Mouse (Mus musculus): ENCODE data around the gene Cd300lg. TPM values are rescaled to one million over a fixed set of nuclear protein-coding genes. Genes with fewer than 3 reads are reported as not detected.

The Cd300lg gene
- 0.82 and 1.1 TPM in 2 replicates for polyA plus RNA-seq (2015; fragmentation: Nextera tagmentation; extraction: Ambion mirVana)

DNA sequence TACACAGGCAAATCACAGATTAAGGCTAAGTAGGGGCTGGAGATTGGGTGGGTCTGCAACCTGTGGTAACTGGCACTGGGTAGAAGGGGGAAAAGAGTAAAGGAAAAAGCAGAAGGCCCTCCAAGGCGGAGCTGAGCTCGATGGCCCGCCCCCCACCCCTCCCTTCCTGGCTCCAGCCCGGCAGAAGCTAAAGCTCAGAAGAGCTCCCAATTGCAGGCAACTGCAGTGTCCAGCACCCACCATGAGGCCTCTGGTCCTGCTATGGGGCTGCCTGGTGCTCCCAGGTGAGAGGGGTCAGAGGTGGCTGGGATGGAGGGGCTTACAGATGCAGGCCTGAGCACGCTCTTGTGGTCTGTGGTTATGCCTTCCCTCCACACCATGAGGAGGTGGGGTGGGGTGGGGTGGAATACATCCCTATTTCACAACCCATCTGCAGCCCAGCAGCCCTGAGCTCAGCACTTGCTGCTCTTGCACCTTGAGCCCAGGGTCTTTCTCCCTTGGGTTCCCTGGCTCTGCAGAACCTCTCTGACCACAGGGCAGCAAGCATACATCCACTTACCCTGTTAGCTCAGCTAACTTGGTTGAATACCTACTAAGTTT is at the start of gene Cd300lg:
Gene Cd300lg, plus strand, starts transcription at position 160 of the 600 bp plus-strand sequence.
- no peak within 1 kb of the TSS for H3K4me2 ChIP-seq

DNA sequence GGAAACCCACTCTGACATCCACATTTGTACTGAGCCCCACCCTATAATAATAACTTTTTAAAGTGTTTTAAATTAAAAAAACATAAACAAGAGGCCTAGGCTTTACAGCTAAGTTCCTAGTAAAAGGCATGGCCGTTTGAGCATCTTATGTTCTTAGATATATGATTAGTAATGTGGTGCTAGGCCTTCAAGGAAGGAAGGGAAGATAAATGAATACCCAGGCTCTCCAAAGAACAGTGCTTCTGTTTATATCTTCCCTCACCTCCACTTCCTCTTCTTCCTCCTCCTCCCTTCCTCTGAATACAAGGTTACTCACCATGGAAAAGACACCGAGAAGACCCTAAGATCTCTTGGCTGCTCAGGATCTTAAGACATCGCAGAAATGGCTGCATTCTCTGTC is 49.5 kb upstream of the Cd300lg start:
- Histone ChIP-seq H3K27ac (no peak overlapping the region), H3K9me3 (replicated peaks) (no peaks in the 10 kb centered on the region), H3K4me3 (replicated peaks) (no peak overlapping the region), H3K4me2 (no peak overlapping the region), H3K27me3 (peaks cover 21% of the 10 kb centered on the region), H3K4me1 (no peaks in the 10 kb centered on the region), H3K9ac (no peak overlapping the region), H3K36me3 (no peaks in the 10 kb centered on the region)
- WGBS = 73% methylated on average over 3 of the region's 3 CpGs
- no peak for ATAC-seq (replicated peaks; ENCODE audit: low FRiP score)

More for the DNA sequence above, at the start of gene Cd300lg:
- Histone ChIP-seq H3K9me3 (replicated peaks) (peaks cover 9% of the 10 kb centered on the region), H3K27me3 (no peaks in the 10 kb centered on the region), H3K27ac (no peak within 1 kb of the TSS), H3K36me3 (no peaks in the 10 kb centered on the region), H3K4me3 (replicated peaks) (no peak within 1 kb of the TSS), H3K9ac (no peak within 1 kb of the TSS), H3K4me1 (peaks cover 8% of the 10 kb centered on the region)
- ATAC-seq (replicated peaks; ENCODE audit: low FRiP score) = no peak
- WGBS = 60% methylated on average over 5 of the region's 5 CpGs

DNA sequence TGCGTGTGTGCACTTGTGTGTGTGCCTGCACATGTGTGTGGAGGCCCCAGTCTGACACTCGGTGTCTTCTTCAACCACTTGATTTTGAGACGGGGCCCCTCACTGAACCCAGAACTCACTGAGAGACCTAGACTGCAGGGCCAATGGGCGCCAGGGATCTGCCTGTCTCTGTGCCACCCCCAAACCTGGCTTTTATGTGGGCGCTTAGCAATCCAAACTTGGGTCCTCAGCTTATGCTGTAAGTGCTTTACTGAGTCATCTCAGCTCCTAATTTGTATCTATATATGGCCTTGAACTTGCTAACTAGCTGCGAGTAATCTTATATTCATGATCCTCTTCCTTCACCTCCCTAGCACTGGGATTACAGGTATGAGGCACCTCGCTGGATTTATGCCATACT is 48.9 kb upstream of the Cd300lg start:
- WGBS = 91% methylated on average over 7 of the region's 7 CpGs
- no peak for ATAC-seq (replicated peaks; ENCODE audit: low FRiP score)

DNA sequence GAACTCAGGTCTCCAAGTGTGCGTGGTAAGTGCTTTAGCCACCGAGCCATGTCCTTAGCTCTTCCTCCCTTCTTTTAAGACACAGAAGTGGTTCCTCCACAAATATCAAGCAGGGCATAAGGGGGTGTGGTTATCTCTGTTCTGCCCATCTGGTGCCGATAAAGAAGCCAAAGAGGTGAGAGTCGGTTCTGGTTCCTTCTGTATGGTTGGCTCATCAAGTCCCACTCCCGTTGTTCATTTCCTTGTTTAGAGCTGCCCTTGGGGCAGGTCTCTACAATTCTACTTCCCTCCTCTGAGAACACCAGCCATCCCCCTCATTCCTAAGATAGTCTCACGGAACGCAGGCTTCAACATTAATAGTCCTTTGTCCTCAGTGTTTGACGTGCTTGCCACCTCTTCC is 47.2 kb upstream of the Cd300lg start:
- Histone ChIP-seq H3K36me3 (no peaks in the 10 kb centered on the region), H3K27me3 (0 out of 2 replicates have a peak, but pooled peaks cover 10% of the 10 kb centered on the region), H3K27ac (no peak overlapping the region), H3K4me3 (replicated peaks) (no peak overlapping the region), H3K4me1 (0 out of 2 replicates have a peak, but pooled peaks cover 9% of the 10 kb centered on the region), H3K9ac (no peak overlapping the region), H3K4me2 (no peak overlapping the region), H3K9me3 (replicated peaks) (no peaks in the 10 kb centered on the region)
- ATAC-seq (replicated peaks; ENCODE audit: low FRiP score) = no peak
- WGBS = 67% methylated on average over 8 of the region's 8 CpGs

More for the DNA sequence above, 48.9 kb upstream of the Cd300lg start:
- Histone ChIP-seq H3K27me3 (peaks cover 15% of the 10 kb centered on the region), H3K27ac (no peak overlapping the region), H3K36me3 (no peaks in the 10 kb centered on the region), H3K9me3 (replicated peaks) (no peaks in the 10 kb centered on the region), H3K4me3 (replicated peaks) (no peak overlapping the region), H3K9ac (no peak overlapping the region), H3K4me2 (no peak overlapping the region), H3K4me1 (no peaks in the 10 kb centered on the region)

DNA sequence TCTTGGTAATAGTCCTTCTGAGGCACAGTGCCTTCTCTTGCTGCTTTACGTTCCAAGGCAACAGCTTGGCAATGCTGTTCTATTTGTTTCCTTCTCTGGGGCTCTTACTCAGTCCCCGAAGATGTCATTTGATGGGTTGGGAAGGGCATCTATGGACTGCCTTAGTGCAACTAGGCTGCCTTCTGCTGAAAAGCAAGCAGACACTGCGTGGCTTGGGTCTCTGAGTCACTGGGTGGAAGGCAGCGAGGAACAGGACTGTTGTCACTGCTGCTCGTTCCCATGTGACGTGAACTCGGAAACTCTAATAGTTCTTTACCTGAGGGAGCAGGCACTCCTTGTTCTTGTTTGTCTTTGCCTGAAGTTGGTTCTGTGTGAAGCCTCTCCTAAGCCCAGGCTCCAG is 45.4 kb upstream of the Cd300lg start:
- H3K27ac ChIP-seq = no peak overlapping the region
- H3K9ac ChIP-seq = no peak overlapping the region
- 0 out of 2 replicates have a peak, but pooled peaks cover 5% of the 10 kb centered on the region for H3K27me3 ChIP-seq
- H3K9me3 ChIP-seq (replicated peaks) = no peaks in the 10 kb centered on the region
- H3K36me3 ChIP-seq = 0 out of 2 replicates have a peak, but pooled peaks cover 2% of the 10 kb centered on the region
- ATAC-seq (replicated peaks; ENCODE audit: low FRiP score) = no peak
- 91% methylated on average over 7 of the region's 7 CpGs for WGBS
- no peak overlapping the region for H3K4me3 ChIP-seq (replicated peaks)
- no peak overlapping the region for H3K4me2 ChIP-seq
- peaks cover 13% of the 10 kb centered on the region; the same call in 1 of the 2 replicates for H3K4me1 ChIP-seq

DNA sequence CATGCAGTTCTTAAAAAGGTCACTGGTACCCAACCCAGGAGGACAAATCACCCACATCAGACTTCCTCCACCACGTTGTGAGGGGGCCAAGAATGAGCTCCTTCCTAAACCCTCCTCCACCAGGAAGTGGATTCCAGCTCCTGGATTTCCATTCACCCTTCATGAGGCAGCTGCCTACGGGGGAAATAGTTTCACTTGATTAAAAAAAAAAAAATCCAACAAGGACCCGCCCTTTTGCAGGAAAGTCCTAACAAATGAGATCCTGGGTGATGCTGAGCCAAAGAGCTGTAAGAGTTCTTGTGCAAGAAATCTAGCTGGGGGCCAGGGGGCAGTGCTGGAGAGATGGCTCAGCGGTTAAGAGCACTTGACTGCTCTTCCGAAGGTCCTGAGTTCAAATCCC is 43.1 kb upstream of the Cd300lg start:
- Histone ChIP-seq H3K27me3 (no peaks in the 10 kb centered on the region), H3K36me3 (0 out of 2 replicates have a peak, but pooled peaks cover 2% of the 10 kb centered on the region), H3K9me3 (replicated peaks) (no peaks in the 10 kb centered on the region), H3K4me3 (replicated peaks) (no peak overlapping the region), H3K4me1 (peaks cover 13% of the 10 kb centered on the region; the same call in 1 of the 2 replicates), H3K4me2 (no peak overlapping the region), H3K9ac (no peak overlapping the region), H3K27ac (no peak overlapping the region)
- WGBS = 45% methylated on average over 5 of the region's 5 CpGs
- ATAC-seq (replicated peaks; ENCODE audit: low FRiP score) = no peak

DNA sequence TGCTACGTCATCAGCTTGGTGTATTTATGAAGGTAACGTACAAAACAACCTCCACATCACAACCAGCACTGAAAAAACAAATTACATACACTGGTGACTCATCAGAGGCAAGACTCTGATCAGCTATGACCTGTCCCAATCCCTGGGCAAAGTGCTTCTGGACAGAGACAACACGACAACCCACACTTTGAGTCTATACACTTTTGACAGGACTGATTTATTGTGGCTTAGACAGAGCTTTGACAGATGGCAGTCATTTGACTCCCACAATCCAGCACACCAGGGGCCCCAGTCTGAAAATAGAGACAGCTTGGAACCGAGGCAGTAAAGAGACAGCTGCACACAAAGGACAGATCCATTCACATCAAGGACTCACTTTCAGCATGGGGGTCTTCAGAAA is 41.8 kb upstream of the Cd300lg start:
- WGBS = 50% methylated on average over 4 of the region's 4 CpGs
- no peak overlapping the region for H3K4me2 ChIP-seq

DNA sequence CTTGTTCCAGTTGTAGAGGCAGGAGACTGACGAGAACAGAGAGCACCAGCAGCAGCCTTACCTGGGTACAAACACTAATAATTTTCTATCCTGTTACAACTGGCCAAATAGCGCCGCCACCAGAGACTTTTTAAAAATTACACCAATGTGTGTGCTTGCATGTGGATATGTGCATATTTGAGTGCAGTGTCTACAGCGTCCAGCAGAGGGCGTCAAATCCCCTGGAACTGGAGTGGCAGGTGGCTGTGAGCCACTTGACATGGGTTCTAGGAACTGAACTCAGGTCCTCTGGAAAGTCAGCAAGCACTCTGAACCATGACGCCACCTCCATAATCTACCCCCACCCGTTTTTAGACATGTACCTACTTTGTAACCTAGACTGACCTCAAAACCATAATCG is 37.1 kb upstream of the Cd300lg start:
- WGBS = 92% methylated on average over 8 of the region's 8 CpGs
- ATAC-seq (replicated peaks; ENCODE audit: low FRiP score) = no peak
- no peaks in the 10 kb centered on the region for H3K9me3 ChIP-seq (replicated peaks)
- no peak overlapping the region for H3K27ac ChIP-seq
- H3K4me1 ChIP-seq = peaks cover 3% of the 10 kb centered on the region; the same call in 1 of the 2 replicates
- no peak overlapping the region for H3K9ac ChIP-seq
- no peak overlapping the region for H3K4me3 ChIP-seq (replicated peaks)
- H3K36me3 ChIP-seq = peaks cover 21% of the 10 kb centered on the region
- no peak overlapping the region for H3K4me2 ChIP-seq
- peaks cover 10% of the 10 kb centered on the region for H3K27me3 ChIP-seq

More for the DNA sequence above, 41.8 kb upstream of the Cd300lg start:
- no peaks in the 10 kb centered on the region for H3K9me3 ChIP-seq (replicated peaks)
- no peak for ATAC-seq (replicated peaks; ENCODE audit: low FRiP score)
- H3K4me1 ChIP-seq = peaks cover 13% of the 10 kb centered on the region; the same call in 1 of the 2 replicates
- H3K4me3 ChIP-seq (replicated peaks) = no peak overlapping the region
- peaks cover 7% of the 10 kb centered on the region for H3K36me3 ChIP-seq
- H3K27me3 ChIP-seq = no peaks in the 10 kb centered on the region; the same call in 1 of the 2 replicates
- H3K9ac ChIP-seq = no peak overlapping the region
- no peak overlapping the region for H3K27ac ChIP-seq

DNA sequence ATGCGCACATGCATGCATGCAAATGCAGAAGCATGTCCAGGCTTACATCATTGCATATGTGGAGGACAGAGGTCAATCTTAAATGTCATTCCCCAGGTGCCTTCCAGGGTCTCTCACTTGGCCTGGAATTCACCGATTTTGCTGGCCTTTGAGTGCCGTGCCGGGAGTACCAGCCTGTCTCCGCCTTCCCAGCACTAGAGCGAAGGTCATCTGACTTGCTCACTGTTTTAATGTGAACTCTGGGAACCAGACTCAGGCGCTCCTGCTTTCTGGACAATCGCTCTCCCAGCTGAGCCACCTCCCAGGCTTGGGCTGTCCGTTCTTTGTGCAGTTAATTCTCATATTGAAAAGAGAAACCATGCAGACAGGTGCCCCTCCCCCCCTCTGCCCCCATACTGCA is 35.0 kb upstream of the Cd300lg start:
- 75% methylated on average over 9 of the region's 9 CpGs for WGBS
- no peak overlapping the region for H3K27ac ChIP-seq

DNA sequence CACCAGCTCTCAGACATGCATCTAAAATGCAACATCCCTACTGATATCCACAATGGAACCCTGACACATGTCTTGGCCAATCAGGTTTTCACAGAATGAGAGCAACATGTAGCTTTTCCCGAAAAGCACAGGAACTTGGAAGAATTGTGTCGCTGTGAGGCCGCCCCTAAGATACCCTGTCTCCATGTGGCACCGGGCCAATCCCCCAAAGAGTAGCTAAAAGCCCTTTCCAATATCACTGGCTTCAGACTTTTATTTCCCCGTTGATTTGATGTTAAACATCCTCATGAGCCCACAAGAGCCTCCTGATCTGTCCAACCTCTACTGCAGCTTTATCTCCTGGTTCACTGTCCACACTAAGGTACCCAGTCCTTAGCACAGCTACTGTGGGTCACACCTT is 34.6 kb upstream of the Cd300lg start:
- WGBS = 90% methylated on average over 5 of the region's 5 CpGs
- no peak overlapping the region for H3K9ac ChIP-seq
- peaks cover 20% of the 10 kb centered on the region for H3K27me3 ChIP-seq
- ATAC-seq (replicated peaks; ENCODE audit: low FRiP score) = no peak
- H3K4me2 ChIP-seq = no peak overlapping the region
- no peaks in the 10 kb centered on the region for H3K9me3 ChIP-seq (replicated peaks)
- H3K36me3 ChIP-seq = peaks cover 22% of the 10 kb centered on the region
- no peak overlapping the region for H3K27ac ChIP-seq
- H3K4me1 ChIP-seq = no peaks in the 10 kb centered on the region
- no peak overlapping the region for H3K4me3 ChIP-seq (replicated peaks)

More for the DNA sequence above, 35.0 kb upstream of the Cd300lg start:
- Histone ChIP-seq H3K9me3 (replicated peaks) (no peaks in the 10 kb centered on the region), H3K4me3 (replicated peaks) (no peak overlapping the region), H3K4me2 (no peak overlapping the region), H3K27me3 (peaks cover 17% of the 10 kb centered on the region), H3K9ac (no peak overlapping the region), H3K36me3 (peaks cover 22% of the 10 kb centered on the region), H3K4me1 (no peaks in the 10 kb centered on the region)
- ATAC-seq (replicated peaks; ENCODE audit: low FRiP score) = no peak

DNA sequence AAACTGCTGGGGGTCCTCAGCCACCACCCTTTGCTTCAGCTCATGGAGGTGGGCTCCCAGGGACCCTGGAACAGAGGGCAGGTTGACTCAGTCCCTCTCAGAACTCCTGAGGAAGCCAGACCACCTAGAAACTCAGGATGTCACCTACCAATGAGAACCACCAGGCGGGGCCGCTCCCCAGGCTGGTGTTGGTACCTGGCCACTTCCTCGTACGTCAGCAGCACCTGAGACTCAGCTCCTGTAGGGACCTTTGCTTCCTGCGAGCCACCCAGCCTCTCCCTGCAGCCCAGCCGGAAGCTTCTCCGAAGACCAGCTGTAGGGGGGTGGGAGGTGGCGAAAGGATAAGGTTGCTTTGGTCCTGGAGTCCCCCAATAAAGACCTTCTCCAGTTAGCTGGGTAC is 32.9 kb upstream of the Cd300lg start:
- peaks cover 20% of the 10 kb centered on the region for H3K27me3 ChIP-seq
- WGBS = 92% methylated on average over 8 of the region's 8 CpGs
- no peaks in the 10 kb centered on the region for H3K9me3 ChIP-seq (replicated peaks)
- H3K4me2 ChIP-seq = no peak overlapping the region
- ATAC-seq (replicated peaks; ENCODE audit: low FRiP score) = no peak
- H3K9ac ChIP-seq = no peak overlapping the region
- H3K4me3 ChIP-seq (replicated peaks) = no peak overlapping the region
- H3K27ac ChIP-seq = no peak overlapping the region
- peaks cover 28% of the 10 kb centered on the region for H3K36me3 ChIP-seq
- no peaks in the 10 kb centered on the region for H3K4me1 ChIP-seq

DNA sequence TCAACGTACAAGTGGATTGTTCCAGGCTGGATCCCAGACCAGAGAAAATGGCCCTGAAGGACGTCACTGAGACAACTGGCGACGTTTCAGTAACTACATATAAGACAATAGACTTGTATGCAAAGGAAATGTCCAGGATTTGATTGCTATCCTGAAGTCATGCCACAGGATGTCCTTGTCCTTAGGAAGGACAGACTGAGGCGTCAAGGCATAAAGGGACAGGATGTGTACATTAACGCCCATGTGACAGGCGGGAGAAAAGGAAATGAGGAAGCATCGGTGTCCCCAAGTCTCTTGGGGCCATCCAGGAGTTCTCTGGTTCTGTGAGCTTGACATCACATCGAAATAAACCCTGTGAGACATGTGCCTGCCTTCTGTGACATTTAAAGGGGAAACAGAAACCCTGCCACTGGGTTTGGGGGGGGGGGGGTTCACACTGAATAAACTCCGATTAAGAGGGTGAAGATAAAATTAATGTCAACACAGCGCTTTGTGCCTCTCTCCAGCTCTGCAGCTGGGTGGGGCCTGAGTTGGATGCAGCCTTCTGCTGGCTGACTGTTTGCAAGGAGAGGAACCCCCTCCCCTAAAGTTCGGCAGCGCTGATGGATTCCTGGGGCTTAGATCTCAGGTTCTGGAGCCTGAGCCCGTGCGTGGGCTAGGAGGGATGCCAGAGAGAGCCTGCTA is 32.2 kb upstream of the Cd300lg start:
- H3K4me1 ChIP-seq = no peaks in the 10 kb centered on the region
- 82% methylated on average over 15 of the region's 15 CpGs for WGBS
- no peak overlapping the region for H3K4me2 ChIP-seq
- H3K27ac ChIP-seq = no peak overlapping the region
- peaks cover 20% of the 10 kb centered on the region; the same call in 1 of the 2 replicates for H3K27me3 ChIP-seq
- ATAC-seq (replicated peaks; ENCODE audit: low FRiP score) = no peak
- H3K9me3 ChIP-seq (replicated peaks) = no peaks in the 10 kb centered on the region
- H3K4me3 ChIP-seq (replicated peaks) = no peak overlapping the region
- peaks cover 27% of the 10 kb centered on the region for H3K36me3 ChIP-seq
- no peak overlapping the region for H3K9ac ChIP-seq

Data from kidney, embryonic 15.5 days (tissue).